Mouse (Mus musculus): ENCODE measurements around the gene Trim62.

Trim62 gene

DNA sequence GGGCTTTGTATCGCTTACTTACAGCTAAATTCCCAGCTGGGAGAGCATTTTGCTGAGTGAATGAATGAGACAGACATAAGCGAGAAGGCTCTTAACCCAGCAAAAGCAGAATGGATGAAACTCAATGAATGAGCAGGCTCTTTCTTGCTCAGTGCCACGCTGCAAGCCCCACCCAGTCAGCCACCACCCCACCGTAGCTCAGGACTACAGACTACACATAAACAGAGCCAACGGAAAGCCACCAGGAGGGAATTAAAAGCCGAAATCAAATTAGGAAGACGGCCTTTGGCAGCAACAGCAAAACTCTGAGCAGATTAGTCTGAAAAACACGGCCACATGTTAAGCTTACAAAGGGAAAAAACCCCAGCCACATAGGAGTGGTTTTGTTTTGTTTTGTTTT, 75.5 kb downstream of the Trim62 start:
- no peak for DNase-seq (ENCODE audit: low read depth, low spot score)

DNA sequence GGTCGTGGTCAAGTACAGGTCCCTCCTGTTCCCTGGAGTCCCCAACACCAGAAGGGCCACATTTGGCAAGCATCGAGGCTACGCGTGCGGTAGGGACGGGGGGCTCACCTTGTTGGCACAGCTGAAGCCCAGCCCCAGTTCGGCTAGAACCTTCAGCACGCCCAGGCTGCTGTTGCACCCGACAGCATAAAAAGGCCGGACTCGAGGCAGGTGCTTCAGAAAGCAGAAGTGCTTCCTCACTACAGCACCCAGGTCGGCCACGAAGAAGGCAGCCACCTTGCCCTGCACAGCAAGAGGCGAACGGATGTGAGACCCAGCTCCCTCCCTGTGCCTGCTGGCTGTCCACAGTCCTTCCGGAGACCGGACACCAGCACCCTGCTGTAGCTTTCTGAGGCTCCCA, 76.3 kb downstream of the Trim62 start:
- no peak for DNase-seq (ENCODE audit: low read depth, low spot score)
